Mouse (Mus musculus): ENCODE measurements around the gene Tmem9. TPM values are rescaled to one million over a fixed set of nuclear protein-coding genes. Genes with fewer than 3 reads are reported as not detected.

The Tmem9 gene
- polyA plus RNA-seq, 1 experiment: 60.3 TPM

DNA sequence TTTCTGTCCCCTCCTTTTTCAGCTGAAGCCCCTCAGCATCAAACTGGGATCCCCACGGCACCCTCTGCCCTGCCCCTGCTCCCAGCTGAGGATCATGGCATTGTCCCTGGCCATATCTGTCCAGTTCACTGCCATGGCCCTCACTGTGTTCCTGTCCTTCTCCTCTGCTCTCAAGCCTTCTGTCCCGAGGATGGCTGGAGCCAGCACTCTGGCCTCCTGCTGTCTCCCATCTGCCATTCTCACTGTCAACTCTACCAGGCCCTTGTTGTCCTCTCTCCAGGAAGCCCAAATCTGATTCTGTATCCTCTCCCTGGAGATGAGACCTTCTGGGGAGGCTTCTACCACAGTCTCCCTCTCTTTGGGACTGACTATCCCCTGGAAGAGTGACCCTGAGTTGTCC is 37.5 kb upstream of the Tmem9 start:
- no peak overlapping the region for H3ac ChIP-seq (ENCODE audit: control insufficient read depth, insufficient read length, low read depth)
- no peaks in the 10 kb centered on the region for H3K36me3 ChIP-seq (ENCODE audit: control insufficient read depth, insufficient read depth)
- H3K4me3 ChIP-seq (ENCODE audit: insufficient read depth, poor library complexity, severe bottlenecking): no peak overlapping the region
- H3K79me2 ChIP-seq (ENCODE audit: control insufficient read depth, insufficient read depth): no peaks in the 10 kb centered on the region
- TF ChIP-seq USF1 (IDR thresholded peaks at IDR 0.05; ENCODE audit: low read depth) (no peak), CEBPB (IDR thresholded peaks at IDR 0.05; ENCODE audit: low read depth) (no peak), MYOG (IDR thresholded peaks at IDR 0.05; ENCODE audit: control insufficient read depth, extremely low read depth, insufficient read length) (no peak), FOSL1 (IDR thresholded peaks at IDR 0.05; ENCODE audit: insufficient read depth, low read length, poor library complexity, severe bottlenecking) (no peak), CTCF (IDR thresholded peaks at IDR 0.05; ENCODE audit: control insufficient read depth, insufficient read depth, insufficient read length) (no peak), MYOD1 (IDR thresholded peaks at IDR 0.05; ENCODE audit: control insufficient read depth, insufficient read length, low read depth) (no peak), MAX (IDR thresholded peaks at IDR 0.05) (no peak)
- no peaks in the 10 kb centered on the region for H3K27me3 ChIP-seq (ENCODE audit: control insufficient read depth, insufficient read depth, insufficient read length)
- no peaks in the 10 kb centered on the region for H3K79me3 ChIP-seq (ENCODE audit: low read depth)

GRCm38 (mm10) chr1:135972576-135972975 is 35.4 kb upstream of the Tmem9 start:
- Histone ChIP-seq H3K27me3 (ENCODE audit: control insufficient read depth, insufficient read depth, insufficient read length) (peaks cover 6% of the 10 kb centered on the region), H3ac (ENCODE audit: control insufficient read depth, insufficient read length, low read depth) (no peak overlapping the region), H3K79me3 (ENCODE audit: low read depth) (no peaks in the 10 kb centered on the region), H3K4me3 (ENCODE audit: insufficient read depth, poor library complexity, severe bottlenecking) (no peak overlapping the region), H3K79me2 (ENCODE audit: control insufficient read depth, insufficient read depth) (no peaks in the 10 kb centered on the region), H3K36me3 (ENCODE audit: control insufficient read depth, insufficient read depth) (no peaks in the 10 kb centered on the region)
- TF ChIP-seq MYOG (IDR thresholded peaks at IDR 0.05; ENCODE audit: control insufficient read depth, extremely low read depth, insufficient read length) (no peak), FOSL1 (IDR thresholded peaks at IDR 0.05; ENCODE audit: insufficient read depth, low read length, poor library complexity, severe bottlenecking) (no peak), MYOD1 (IDR thresholded peaks at IDR 0.05; ENCODE audit: control insufficient read depth, insufficient read length, low read depth) (no peak), CTCF (IDR thresholded peaks at IDR 0.05; ENCODE audit: control insufficient read depth, insufficient read depth, insufficient read length) (no peak), CEBPB (IDR thresholded peaks at IDR 0.05; ENCODE audit: low read depth) (no peak), MAX (IDR thresholded peaks at IDR 0.05) (no peak), USF1 (IDR thresholded peaks at IDR 0.05; ENCODE audit: low read depth) (no peak)

DNA sequence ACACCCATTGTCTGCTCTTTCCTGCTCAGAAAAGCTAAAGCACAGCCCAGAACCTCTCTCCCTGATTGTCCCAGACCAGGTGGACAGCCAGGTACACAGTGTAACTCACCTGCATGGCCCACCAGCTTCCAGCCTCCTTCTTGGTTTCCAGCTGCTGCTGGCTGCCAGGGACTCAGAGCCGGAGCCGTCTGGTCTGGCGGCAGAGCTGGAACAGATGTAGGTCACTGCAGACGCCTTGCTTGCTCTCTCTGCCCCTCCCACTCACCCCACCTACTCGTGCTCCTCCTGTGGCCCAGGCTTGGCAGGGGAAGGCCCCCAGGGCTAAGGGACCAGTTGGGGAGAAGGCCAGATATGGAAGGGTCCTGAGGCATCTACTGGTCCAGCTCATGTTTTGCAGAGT is 23.8 kb upstream of the Tmem9 start:
- H3K79me3 ChIP-seq (ENCODE audit: low read depth): no peaks in the 10 kb centered on the region
- no peak overlapping the region for H3K4me3 ChIP-seq (ENCODE audit: insufficient read depth, poor library complexity, severe bottlenecking)
- no peak overlapping the region for H3ac ChIP-seq (ENCODE audit: control insufficient read depth, insufficient read length, low read depth)
- no peaks in the 10 kb centered on the region for H3K79me2 ChIP-seq (ENCODE audit: control insufficient read depth, insufficient read depth)
- TF ChIP-seq MAX (IDR thresholded peaks at IDR 0.05) (no peak), MYOG (IDR thresholded peaks at IDR 0.05; ENCODE audit: control insufficient read depth, extremely low read depth, insufficient read length) (no peak)
- H3K36me3 ChIP-seq (ENCODE audit: control insufficient read depth, insufficient read depth): no peaks in the 10 kb centered on the region
- H3K27me3 ChIP-seq (ENCODE audit: control insufficient read depth, insufficient read depth, insufficient read length): peaks cover 34% of the 10 kb centered on the region

DNA sequence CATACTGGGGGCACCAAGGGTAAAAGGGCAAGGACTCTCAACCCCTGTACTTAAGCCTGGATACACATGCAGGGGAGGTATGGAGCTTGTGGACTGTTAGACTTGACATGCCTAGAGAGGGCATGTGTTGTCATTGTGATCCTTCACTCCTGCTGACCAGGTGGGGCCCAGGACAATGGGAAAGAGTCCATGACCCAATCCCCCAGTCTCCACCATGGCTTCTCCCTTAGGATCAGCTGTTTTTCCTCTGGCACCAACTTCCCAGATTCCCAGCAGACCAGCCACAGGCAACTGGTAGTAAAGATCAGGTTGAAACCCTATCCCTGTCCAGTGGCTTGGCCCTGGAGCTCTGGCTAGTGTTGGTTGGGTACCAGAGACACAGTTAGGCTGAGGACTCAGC is 18.1 kb upstream of the Tmem9 start:
- no peaks in the 10 kb centered on the region for H3K79me2 ChIP-seq (ENCODE audit: control insufficient read depth, insufficient read depth)
- no peaks in the 10 kb centered on the region for H3K36me3 ChIP-seq (ENCODE audit: control insufficient read depth, insufficient read depth)
- H3K4me3 ChIP-seq (ENCODE audit: insufficient read depth, poor library complexity, severe bottlenecking): no peak overlapping the region
- H3K79me3 ChIP-seq (ENCODE audit: low read depth): no peaks in the 10 kb centered on the region
- H3K27me3 ChIP-seq (ENCODE audit: control insufficient read depth, insufficient read depth, insufficient read length): peaks cover 4% of the 10 kb centered on the region
- no peak for TF ChIP-seq MYOG (IDR thresholded peaks at IDR 0.05; ENCODE audit: control insufficient read depth, extremely low read depth, insufficient read length)
- no peak for TF ChIP-seq MAX (IDR thresholded peaks at IDR 0.05)
- no peak for TF ChIP-seq FOSL1 (IDR thresholded peaks at IDR 0.05; ENCODE audit: insufficient read depth, low read length, poor library complexity, severe bottlenecking)
- no peak for TF ChIP-seq MYOD1 (IDR thresholded peaks at IDR 0.05; ENCODE audit: control insufficient read depth, insufficient read length, low read depth)
- TF ChIP-seq CEBPB (IDR thresholded peaks at IDR 0.05; ENCODE audit: low read depth): no peak
- no peak for TF ChIP-seq USF1 (IDR thresholded peaks at IDR 0.05; ENCODE audit: low read depth)
- TF ChIP-seq CTCF (IDR thresholded peaks at IDR 0.05; ENCODE audit: control insufficient read depth, insufficient read depth, insufficient read length): no peak
- H3ac ChIP-seq (ENCODE audit: control insufficient read depth, insufficient read length, low read depth): no peak overlapping the region

DNA sequence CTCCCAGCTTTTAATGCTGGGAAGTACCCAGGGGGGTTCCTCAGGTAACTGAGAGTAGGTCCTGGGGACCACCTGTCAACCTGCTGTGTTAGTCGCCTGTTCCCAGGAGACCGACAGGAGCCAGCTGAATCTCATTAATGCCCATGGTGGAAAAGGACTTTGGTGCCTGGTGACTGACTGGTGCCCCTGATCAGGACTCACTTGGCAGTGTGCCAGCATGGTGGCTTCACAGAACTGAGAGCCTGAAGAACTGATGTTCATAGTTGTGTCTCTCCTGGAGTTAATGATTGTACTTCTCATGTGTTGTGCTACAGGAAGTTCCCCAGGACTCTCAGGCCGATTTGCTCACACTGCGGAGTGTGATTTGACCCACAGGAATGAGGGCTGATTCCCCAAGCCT is 14.5 kb upstream of the Tmem9 start:
- Histone ChIP-seq H3K79me2 (ENCODE audit: control insufficient read depth, insufficient read depth) (no peaks in the 10 kb centered on the region), H3K4me3 (ENCODE audit: insufficient read depth, poor library complexity, severe bottlenecking) (no peak overlapping the region), H3K79me3 (ENCODE audit: low read depth) (no peaks in the 10 kb centered on the region), H3K36me3 (ENCODE audit: control insufficient read depth, insufficient read depth) (no peaks in the 10 kb centered on the region), H3K27me3 (ENCODE audit: control insufficient read depth, insufficient read depth, insufficient read length) (no peaks in the 10 kb centered on the region), H3ac (ENCODE audit: control insufficient read depth, insufficient read length, low read depth) (no peak overlapping the region)
- no peak for TF ChIP-seq FOSL1 (IDR thresholded peaks at IDR 0.05; ENCODE audit: insufficient read depth, low read length, poor library complexity, severe bottlenecking)
- no peak for TF ChIP-seq MAX (IDR thresholded peaks at IDR 0.05)
- no peak for TF ChIP-seq MYOG (IDR thresholded peaks at IDR 0.05; ENCODE audit: control insufficient read depth, extremely low read depth, insufficient read length)
- TF ChIP-seq CEBPB (IDR thresholded peaks at IDR 0.05; ENCODE audit: low read depth): no peak
- no peak for TF ChIP-seq CTCF (IDR thresholded peaks at IDR 0.05; ENCODE audit: control insufficient read depth, insufficient read depth, insufficient read length)
- no peak for TF ChIP-seq MYOD1 (IDR thresholded peaks at IDR 0.05; ENCODE audit: control insufficient read depth, insufficient read length, low read depth)
- no peak for TF ChIP-seq USF1 (IDR thresholded peaks at IDR 0.05; ENCODE audit: low read depth)

DNA sequence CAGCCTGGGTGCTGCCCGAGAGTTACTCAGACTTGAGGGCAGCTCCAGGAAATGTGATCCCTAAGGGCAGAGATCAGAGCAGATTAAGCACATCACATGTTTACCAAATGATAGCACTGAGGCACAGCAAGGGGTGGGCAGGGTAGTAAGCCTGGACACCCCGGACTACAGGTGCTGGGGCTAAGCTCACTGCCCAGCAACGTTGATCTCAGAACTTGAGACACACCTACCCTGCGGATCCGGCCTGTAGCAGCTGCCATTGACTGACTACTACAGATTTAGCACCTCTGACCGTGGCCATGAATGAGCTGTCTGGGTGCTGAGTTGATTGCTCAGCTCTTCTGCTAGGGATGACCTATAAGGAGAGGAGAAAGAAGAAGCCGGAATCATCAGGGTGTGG is 10.4 kb upstream of the Tmem9 start:
- H3K27me3 ChIP-seq (ENCODE audit: control insufficient read depth, insufficient read depth, insufficient read length): no peaks in the 10 kb centered on the region
- no peak overlapping the region for H3ac ChIP-seq (ENCODE audit: control insufficient read depth, insufficient read length, low read depth)
- no peaks in the 10 kb centered on the region for H3K36me3 ChIP-seq (ENCODE audit: control insufficient read depth, insufficient read depth)
- TF ChIP-seq CTCF (IDR thresholded peaks at IDR 0.05; ENCODE audit: control insufficient read depth, insufficient read depth, insufficient read length) (no peak), CEBPB (IDR thresholded peaks at IDR 0.05; ENCODE audit: low read depth) (no peak), USF1 (IDR thresholded peaks at IDR 0.05; ENCODE audit: low read depth) (no peak), MYOD1 (IDR thresholded peaks at IDR 0.05; ENCODE audit: control insufficient read depth, insufficient read length, low read depth) (no peak), MAX (IDR thresholded peaks at IDR 0.05) (no peak), FOSL1 (IDR thresholded peaks at IDR 0.05; ENCODE audit: insufficient read depth, low read length, poor library complexity, severe bottlenecking) (no peak), MYOG (IDR thresholded peaks at IDR 0.05; ENCODE audit: control insufficient read depth, extremely low read depth, insufficient read length) (no peak)
- no peaks in the 10 kb centered on the region for H3K79me2 ChIP-seq (ENCODE audit: control insufficient read depth, insufficient read depth)
- H3K4me3 ChIP-seq (ENCODE audit: insufficient read depth, poor library complexity, severe bottlenecking): no peak overlapping the region
- no peaks in the 10 kb centered on the region for H3K79me3 ChIP-seq (ENCODE audit: low read depth)
